Mouse (Mus musculus): ENCODE measurements at regions not wholly inside any gene's neighbourhood (a gene's known extent, or its start where the extent isn't known, plus 50 kb on each side); places are given as distances from the start of the nearest gene placed in this dataset.

GRCm38 (mm10) chr7:34506816-34507215 lies 113.7 kb upstream of the Lsm14a start:
- DNase-seq: peak in 1 of 2 experiments; percentile 24

GRCm38 (mm10) chr7:34493892-34494291 lies 100.8 kb upstream of the Lsm14a start:
- no peak for DNase-seq

- no peak for DNase-seq
Measured at GRCm38 (mm10) chr7:34484908-34485598, 91.9 kb upstream of the Lsm14a start.

GRCm38 (mm10) chr7:34483368-34483767 lies 90.3 kb upstream of the Lsm14a start:
- DNase-seq: no peak

- no peak for DNase-seq
Measured at GRCm38 (mm10) chr7:34480771-34481170, 87.7 kb upstream of the Lsm14a start.

- DNase-seq: no peak
Measured at GRCm38 (mm10) chr7:34471003-34471402, 77.9 kb upstream of the Lsm14a start.

- DNase-seq: peak; percentile 59 to 73
Measured at GRCm38 (mm10) chr7:34462069-34462468, 69.0 kb upstream of the Lsm14a start.

- DNase-seq: no peak
Measured at GRCm38 (mm10) chr7:34459834-34460495, 66.8 kb upstream of the Lsm14a start.

- no peak for DNase-seq
Measured at GRCm38 (mm10) chr7:34458851-34459250, 65.7 kb upstream of the Lsm14a start.

- DNase-seq: no peak
Measured at GRCm38 (mm10) chr7:34448364-34448763, 55.2 kb upstream of the Lsm14a start.

GRCm38 (mm10) chr7:34444263-34444662 lies 51.1 kb upstream of the Lsm14a start:
- DNase-seq: no peak

Data from adrenal gland, postnatal 36 days (tissue).